19 mouse cellular contexts compared by ENCODE assay signal in genomic region chr19:27992800-27993199, GRCm38 (mm10). TPM values are rescaled to one million over a fixed set of nuclear protein-coding genes. Genes with fewer than 3 reads are reported as not detected.
DNase-seq lines count a peak whose midpoint lies in the region; ATAC-seq lines count a peak whose summit lies in the region.
"Had no signal": no experiment of that assay in that cellular context is flagged by ENCODE, and none has a peak within 500 bp of the region (broad histone marks: within the 10 kb centered on the region; RNA-seq: fewer than 3 reads in every experiment).

No protein-coding gene starts in this region.

- 76% methylated on average over 7 of the region's 7 CpGs for WGBS in midbrain, embryonic 14.5 days
- 72% methylated on average over 7 of the region's 7 CpGs for WGBS in midbrain, embryonic 16.5 days

- no peak overlapping the region for H3K27ac ChIP-seq in midbrain, embryonic 14.5 days (replicated peaks; ENCODE audit: low read depth, low read length)
- no peak overlapping the region for H3K27ac ChIP-seq in midbrain, embryonic 16.5 days (ENCODE audit: low read length)
- H3K27ac ChIP-seq: embryonic facial prominence, embryonic 12.5 days; forebrain, embryonic 12.5 days; heart, adult 2 months; heart, embryonic 15.5 days; hindbrain, embryonic 13.5 days; hindbrain, postnatal 0 days had no signal

- peaks cover 3% of the 10 kb centered on the region; the same call in 1 of the 2 replicates for H3K4me1 ChIP-seq in midbrain, embryonic 14.5 days (ENCODE audit: control insufficient read depth, insufficient read depth, low read length)
- peaks cover 3% of the 10 kb centered on the region; the same call in 1 of the 2 replicates for H3K4me1 ChIP-seq in midbrain, embryonic 16.5 days (ENCODE audit: control insufficient read depth, insufficient read depth, low read length)
- H3K4me1 ChIP-seq: embryonic facial prominence, embryonic 12.5 days; heart, embryonic 15.5 days had no signal

- H3K9ac ChIP-seq in midbrain, embryonic 14.5 days (replicated peaks; ENCODE audit: low read length) = no peak overlapping the region
- no peak overlapping the region for H3K9ac ChIP-seq in midbrain, embryonic 16.5 days (ENCODE audit: low read depth, low read length)
- H3K9ac ChIP-seq: embryonic facial prominence, embryonic 12.5 days; forebrain, embryonic 12.5 days; heart, embryonic 15.5 days; hindbrain, embryonic 13.5 days had no signal

- H3K9me3 ChIP-seq in midbrain, embryonic 14.5 days (ENCODE audit: control insufficient read depth, low read length) = no peaks in the 10 kb centered on the region
- H3K9me3 ChIP-seq in midbrain, embryonic 16.5 days (replicated peaks; ENCODE audit: control insufficient read depth, low read length, poor library complexity, severe bottlenecking) = no peaks in the 10 kb centered on the region
- H3K9me3 ChIP-seq: embryonic facial prominence, embryonic 12.5 days; forebrain, embryonic 12.5 days; heart, embryonic 15.5 days; hindbrain, embryonic 13.5 days had no signal

- no peak for ATAC-seq in midbrain, embryonic 14.5 days (ENCODE audit: low FRiP score, low TSS enrichment)
- no peak for ATAC-seq in midbrain, embryonic 16.5 days
- ATAC-seq: forebrain, embryonic 16.5 days; hindbrain, postnatal 0 days had no signal

- no peak overlapping the region for H3K4me3 ChIP-seq in midbrain, embryonic 14.5 days (replicated peaks; ENCODE audit: low read depth, low read length)
- no peak overlapping the region for H3K4me3 ChIP-seq in midbrain, embryonic 16.5 days (ENCODE audit: low read depth, low read length)
- H3K4me3 ChIP-seq: embryonic facial prominence, embryonic 12.5 days; forebrain, embryonic 12.5 days; heart, adult 2 months; heart, embryonic 15.5 days; hindbrain, embryonic 13.5 days had no signal

- peak; percentile 11 for DNase-seq in cerebellum, adult 9-11 months
- DNase-seq in cerebellum, adult 9-10 months = no peak
- DNase-seq in midbrain, embryonic 14.5 days = peak; percentile 33
- DNase-seq in cerebellum, postnatal 14 days = peak; percentile 30 to 48
- no peak for DNase-seq in gastrocnemius, postnatal 36 days
- DNase-seq: adrenal gland, adult 2 months; adrenal gland, postnatal 25 days; gastrocnemius, postnatal 10 days; heart, adult 2 months; heart, postnatal 14 days had no signal

- no peaks in the 10 kb centered on the region for H3K36me3 ChIP-seq in midbrain, embryonic 14.5 days (ENCODE audit: control insufficient read depth, insufficient read depth, low read length)
- no peaks in the 10 kb centered on the region for H3K36me3 ChIP-seq in midbrain, embryonic 16.5 days (ENCODE audit: control insufficient read depth, insufficient read depth, low read length)
- H3K36me3 ChIP-seq: embryonic facial prominence, embryonic 12.5 days; forebrain, embryonic 12.5 days; heart, embryonic 15.5 days; hindbrain, embryonic 13.5 days had no signal

- H3K4me2 ChIP-seq in midbrain, embryonic 14.5 days (ENCODE audit: low read length) = no peak overlapping the region
- no peak overlapping the region for H3K4me2 ChIP-seq in midbrain, embryonic 16.5 days (ENCODE audit: low read length)
- H3K4me2 ChIP-seq: embryonic facial prominence, embryonic 12.5 days; forebrain, embryonic 12.5 days; heart, embryonic 11.5 days; heart, embryonic 15.5 days; hindbrain, embryonic 13.5 days had no signal

- no peaks in the 10 kb centered on the region for H3K27me3 ChIP-seq in midbrain, embryonic 14.5 days (ENCODE audit: control insufficient read depth, insufficient read depth, low read length)
- no peaks in the 10 kb centered on the region for H3K27me3 ChIP-seq in midbrain, embryonic 16.5 days (ENCODE audit: control insufficient read depth, insufficient read depth, low read depth, low read length)
- H3K27me3 ChIP-seq: CH12.LX; embryonic facial prominence, embryonic 12.5 days; forebrain, embryonic 12.5 days; heart, embryonic 15.5 days; hindbrain, embryonic 13.5 days had no signal

- intact Hi-C loops in gastrocnemius, postnatal 36 days (cut with DNase I) = no loop called here

RNA-seq across cellular contexts. Expression of gene Rfx3, which starts 18.2 kb away (rescaled TPM):
- polyA plus RNA-seq in midbrain, embryonic 14.5 days (2014; fragmentation: Nextera tagmentation; extraction: Ambion mirVana) = 30.8 and 37.8 TPM in 2 replicates
- polyA plus RNA-seq in midbrain, embryonic 16.5 days (2015; fragmentation: Nextera tagmentation; extraction: Ambion mirVana) = 29.7 and 32.4 TPM in 2 replicates
- 1 to 10 TPM; 3.2 to 5.1 TPM for total RNA-seq in gastrocnemius, postnatal 36 days (2021)

Comparison
In these comparisons a context has a peak if more than half of its experiments do, and no peak if none do; other contexts are left out.
1. DNase-seq: peak in cerebellum, adult 9-11 months (single experiment), midbrain, embryonic 14.5 days (single experiment) and cerebellum, postnatal 14 days (2 of 2); none in cerebellum, adult 9-10 months (single experiment) and gastrocnemius, postnatal 36 days (0 of 2).